Mouse (Mus musculus) liver, adult 2 months (tissue): ENCODE data around the gene Gpr152.

Experiments used
- CTCF ChIP-seq: fragments of 200-500 bp; IDR thresholded peaks from 2 replicates; pipeline ENCODE4 v1.5.1; 2011; ENCODE audit warnings: low read depth, low read length, control low read depth
- POLR2A ChIP-seq: fragments of 200-500 bp; IDR thresholded peaks from 2 replicates; pipeline ENCODE4 v1.6.1; 2011; ENCODE audit warnings: low read length, control low read depth; ENCODE audit not compliant: insufficient read depth; ENCODE audit errors: extremely low read depth

GRCm38 (mm10) chr19:4120496-4120895, 19.1 kb upstream of the Gpr152 start:
- TF ChIP-seq POLR2A (no peak), CTCF (no peak)
